Mouse (Mus musculus) midbrain, embryonic 10.5 days (tissue): ENCODE data around the gene Elavl1. TPM values are rescaled to one million over a fixed set of nuclear protein-coding genes. Genes with fewer than 3 reads are reported as not detected.
A peak's percentile ranks its signal among the peaks of the same experiment; 100 is the strongest.

Source experiments
- DNase-seq: peaks from one replicate; pipeline ENCODE4 v3.0.0-alpha.2; 2017; ENCODE audit warnings: low spot score
- H3K27ac ChIP-seq: fragments of 300-500 bp; sonication (generic); replicated peaks from 2 replicates; pipeline ENCODE4 v1.5.1; 2016; ENCODE audit warnings: mild to moderate bottlenecking
- H3K27me3 ChIP-seq: fragments of 300-500 bp; sonication (generic); 2 replicates; pipeline ENCODE4 v1.6.1; 2016; ENCODE audit warnings: low read depth, mild to moderate bottlenecking; ENCODE audit not compliant: poor library complexity, severe bottlenecking
- H3K36me3 ChIP-seq: fragments of 300-500 bp; sonication (generic); 2 replicates; pipeline ENCODE4 v1.6.1; 2016; ENCODE audit warnings: mild to moderate bottlenecking, moderate library complexity
- H3K4me1 ChIP-seq: fragments of 300-500 bp; sonication (generic); 2 replicates; pipeline ENCODE4 v1.6.1; 2016
- H3K4me3 ChIP-seq: fragments of 300-500 bp; sonication (generic); 2 replicates; pipeline ENCODE4 v1.5.1; 2016; ENCODE audit warnings: mild to moderate bottlenecking, moderate library complexity
- H3K9me3 ChIP-seq: fragments of 300-500 bp; sonication (generic); replicated peaks from 2 replicates; pipeline ENCODE4 v1.6.1; 2016; ENCODE audit warnings: mild to moderate bottlenecking
- WGBS: fragments of 180-500 bp; shearing (Covaris S2); methylation state at CpG from one replicate; pipeline ENCODE4 v1.1.7; 2016; 5-methylcytosine and 5-hydroxymethylcytosine counted together
- polyA plus RNA-seq: library from polyadenylated mRNA; unstranded; fragments of >200 nt; fragmentation: Nextera tagmentation; extraction: Ambion mirVana; gene quantifications from 2 replicates; pipeline ENCODE4 v1.2.1, GENCODE M21; 2016

Gene Elavl1
- polyA plus RNA-seq, 1 experiment from 2014 or later = 364 TPM

GRCm38 (mm10) chr8:4318796-4319572 lies 6.2 kb downstream of the Elavl1 start:
- H3K4me3 ChIP-seq = no peak overlapping the region
- WGBS = 98% methylated on average over 2 of the region's 2 CpGs
- H3K27ac ChIP-seq = no peak overlapping the region
- no peaks in the 10 kb centered on the region for H3K9me3 ChIP-seq
- no peak for DNase-seq
- peaks cover 57% of the 10 kb centered on the region for H3K36me3 ChIP-seq
- peaks cover 19% of the 10 kb centered on the region for H3K4me1 ChIP-seq
- no peaks in the 10 kb centered on the region for H3K27me3 ChIP-seq

- H3K27ac ChIP-seq = no peak overlapping the region
- H3K4me3 ChIP-seq = no peak overlapping the region
- H3K9me3 ChIP-seq = no peaks in the 10 kb centered on the region
- peaks cover 54% of the 10 kb centered on the region for H3K36me3 ChIP-seq
- H3K4me1 ChIP-seq = peaks cover 10% of the 10 kb centered on the region
- no peak for DNase-seq
- 98% methylated on average over 5 of the region's 5 CpGs for WGBS
- H3K27me3 ChIP-seq = no peaks in the 10 kb centered on the region
Observed at GRCm38 (mm10) chr8:4318124-4318523, 7.1 kb downstream of the Elavl1 start.

- DNase-seq = no peak
- Histone ChIP-seq H3K9me3 (no peaks in the 10 kb centered on the region), H3K4me3 (no peak overlapping the region), H3K27ac (no peak overlapping the region), H3K4me1 (no peaks in the 10 kb centered on the region), H3K36me3 (peaks cover 54% of the 10 kb centered on the region), H3K27me3 (no peaks in the 10 kb centered on the region)
- 90% methylated on average over 3 of the region's 3 CpGs for WGBS
Observed at GRCm38 (mm10) chr8:4314852-4315251, 10.4 kb downstream of the Elavl1 start.

GRCm38 (mm10) chr8:4313254-4314124 lies 11.7 kb downstream of the Elavl1 start:
- no peak for DNase-seq
- no peaks in the 10 kb centered on the region for H3K27me3 ChIP-seq
- no peak overlapping the region for H3K27ac ChIP-seq
- WGBS = 91% methylated on average over 3 of the region's 3 CpGs
- H3K4me1 ChIP-seq = no peaks in the 10 kb centered on the region
- H3K36me3 ChIP-seq = peaks cover 54% of the 10 kb centered on the region
- no peaks in the 10 kb centered on the region for H3K9me3 ChIP-seq
- no peak overlapping the region for H3K4me3 ChIP-seq

GRCm38 (mm10) chr8:4312104-4312503 lies 13.1 kb downstream of the Elavl1 start:
- Histone ChIP-seq H3K9me3 (no peaks in the 10 kb centered on the region), H3K4me3 (no peak overlapping the region), H3K27me3 (no peaks in the 10 kb centered on the region), H3K27ac (no peak overlapping the region), H3K36me3 (peaks cover 62% of the 10 kb centered on the region), H3K4me1 (no peaks in the 10 kb centered on the region)
- DNase-seq = no peak

GRCm38 (mm10) chr8:4305838-4306237 lies 19.4 kb downstream of the Elavl1 start:
- H3K4me3 ChIP-seq = no peak overlapping the region
- H3K4me1 ChIP-seq = no peaks in the 10 kb centered on the region
- no peak overlapping the region for H3K27ac ChIP-seq
- H3K9me3 ChIP-seq = no peaks in the 10 kb centered on the region
- no peaks in the 10 kb centered on the region for H3K27me3 ChIP-seq
- WGBS = 94% methylated on average over 2 of the region's 2 CpGs
- peaks cover 100% of the 10 kb centered on the region for H3K36me3 ChIP-seq
- DNase-seq = no peak

- WGBS = 81% methylated on average over 3 of the region's 3 CpGs
- no peaks in the 10 kb centered on the region for H3K4me1 ChIP-seq
- no peak for DNase-seq
- no peaks in the 10 kb centered on the region for H3K9me3 ChIP-seq
- H3K36me3 ChIP-seq = peaks cover 99% of the 10 kb centered on the region
- no peaks in the 10 kb centered on the region for H3K27me3 ChIP-seq
- H3K4me3 ChIP-seq = no peak overlapping the region
- H3K27ac ChIP-seq = no peak overlapping the region
Observed at GRCm38 (mm10) chr8:4304124-4304547, 21.1 kb downstream of the Elavl1 start.

GRCm38 (mm10) chr8:4297822-4298221 lies 27.4 kb downstream of the Elavl1 start:
- H3K9me3 ChIP-seq = no peaks in the 10 kb centered on the region
- WGBS = 94% methylated on average over 4 of the region's 4 CpGs
- H3K27ac ChIP-seq = no peak overlapping the region
- no peaks in the 10 kb centered on the region for H3K4me1 ChIP-seq
- H3K4me3 ChIP-seq = no peak overlapping the region
- H3K36me3 ChIP-seq = peaks cover 98% of the 10 kb centered on the region
- no peaks in the 10 kb centered on the region for H3K27me3 ChIP-seq
- DNase-seq = no peak

GRCm38 (mm10) chr8:4292738-4293137 lies 32.5 kb downstream of the Elavl1 start:
- peaks cover 100% of the 10 kb centered on the region for H3K36me3 ChIP-seq
- no peak overlapping the region for H3K27ac ChIP-seq
- H3K4me1 ChIP-seq = no peaks in the 10 kb centered on the region
- no peaks in the 10 kb centered on the region for H3K9me3 ChIP-seq
- H3K27me3 ChIP-seq = no peaks in the 10 kb centered on the region
- no peak overlapping the region for H3K4me3 ChIP-seq
- WGBS = 92% methylated on average over 5 of the region's 5 CpGs
- no peak for DNase-seq

GRCm38 (mm10) chr8:4276111-4276465 lies 49.1 kb downstream of the Elavl1 start:
- no peak for DNase-seq
- H3K27me3 ChIP-seq = no peaks in the 10 kb centered on the region
- H3K36me3 ChIP-seq = peaks cover 31% of the 10 kb centered on the region
- H3K4me3 ChIP-seq = peak overlapping the region; percentile 91
- 35% methylated on average over 9 of the region's 9 CpGs for WGBS
- H3K27ac ChIP-seq = peak overlapping the region; percentile 91
- peaks cover 12% of the 10 kb centered on the region for H3K4me1 ChIP-seq
- H3K9me3 ChIP-seq = no peaks in the 10 kb centered on the region

GRCm38 (mm10) chr8:4275275-4276110 lies 49.7 kb downstream of the Elavl1 start, which contains the start of gene Timm44:
Gene Timm44 (minus strand): TSS chr8:4275913.
- no peaks in the 10 kb centered on the region for H3K9me3 ChIP-seq
- WGBS = under 1% methylated on average over 39 of the region's 39 CpGs
- H3K36me3 ChIP-seq = peaks cover 37% of the 10 kb centered on the region
- H3K4me1 ChIP-seq = peaks cover 12% of the 10 kb centered on the region
- no peaks in the 10 kb centered on the region for H3K27me3 ChIP-seq
- DNase-seq = peak; percentile 95
- H3K27ac ChIP-seq = peak within 1 kb of the TSS; percentile 91
- H3K4me3 ChIP-seq = peak within 1 kb of the TSS; percentile 91

GRCm38 (mm10) chr8:4269609-4270008 lies 55.6 kb downstream of the Elavl1 start:
- DNase-seq = no peak
- Histone ChIP-seq H3K4me1 (peaks cover 2% of the 10 kb centered on the region), H3K36me3 (peaks cover 96% of the 10 kb centered on the region), H3K4me3 (no peak overlapping the region), H3K27ac (no peak overlapping the region), H3K27me3 (no peaks in the 10 kb centered on the region), H3K9me3 (no peaks in the 10 kb centered on the region)
- whole genome bisulfite sequencing = 96% methylated on average over 6 of the region's 6 CpGs
